Mouse (Mus musculus): ENCODE results near the gene Supt5. TPM values are rescaled to one million over a fixed set of nuclear protein-coding genes. Genes with fewer than 3 reads are reported as not detected.

Gene Supt5
- polyA plus RNA-seq, 1 experiment from 2014 or later, result 74.5 TPM

DNA sequence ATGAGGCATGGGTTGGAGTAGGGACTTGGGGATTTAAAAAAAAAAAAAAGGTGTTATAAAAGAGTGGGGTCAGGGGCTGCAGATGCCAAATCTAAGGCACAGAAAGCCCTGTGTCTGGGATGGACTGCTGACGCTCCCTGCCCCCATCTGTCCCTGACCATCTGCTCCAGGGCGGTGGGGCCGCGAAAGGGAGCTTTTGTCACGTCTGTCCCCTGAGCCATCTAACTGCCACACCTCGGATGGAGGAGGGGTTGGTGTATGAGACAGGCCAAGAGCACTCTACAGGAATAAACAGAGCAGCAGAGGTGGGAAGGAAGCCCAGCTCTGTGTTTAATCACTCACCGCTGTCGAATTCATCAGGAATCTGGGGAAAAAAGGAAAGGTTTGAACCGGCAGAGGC, 28.8 kb downstream of the Supt5 start:
- WGBS, result 40% methylated on average over 9 of the region's 9 CpGs
- DNase-seq (ENCODE audit: low spot score) (no peak), ATAC-seq (replicated peaks; ENCODE audit: low FRiP score, low TSS enrichment, low read depth) (no peak)
- Histone ChIP-seq H3K36me3 (ENCODE audit: control insufficient read depth, insufficient read depth, low read length) (peaks cover 65% of the 10 kb centered on the region), H3K27me3 (replicated peaks; ENCODE audit: control insufficient read depth, insufficient read depth, low read length) (no peaks in the 10 kb centered on the region), H3K4me2 (ENCODE audit: low read length) (no peak overlapping the region), H3K27ac (ENCODE audit: low read depth) (no peak overlapping the region), H3K4me1 (replicated peaks; ENCODE audit: control insufficient read depth, insufficient read depth, low read length) (peaks cover 8% of the 10 kb centered on the region), H3K9ac (ENCODE audit: low read length) (no peak overlapping the region), H3K9me3 (ENCODE audit: control insufficient read depth, low read length) (no peaks in the 10 kb centered on the region), H3K4me3 (ENCODE audit: low read depth, low read length) (no peak overlapping the region)

DNA sequence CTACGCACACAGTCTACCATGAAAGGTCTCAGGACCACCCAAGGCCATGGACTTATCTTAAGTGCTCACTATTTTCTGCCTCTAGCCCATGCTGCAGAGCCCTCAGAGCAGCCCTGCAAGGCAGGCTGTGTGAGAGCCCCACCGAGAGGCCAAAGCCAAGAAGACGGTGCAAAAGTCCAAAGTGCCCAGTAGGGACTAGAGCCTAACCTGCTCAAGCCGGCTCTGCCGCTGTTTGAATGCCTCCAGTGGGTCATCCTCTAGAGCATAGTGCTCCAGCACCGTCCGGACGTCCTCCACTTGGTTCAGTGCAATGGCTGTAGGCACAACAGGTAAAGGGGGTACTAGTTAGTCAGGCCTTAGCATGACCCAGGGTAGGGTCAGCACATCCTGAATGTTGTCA, 32.3 kb downstream of the Supt5 start:
- no peak for ATAC-seq (replicated peaks; ENCODE audit: low FRiP score, low TSS enrichment, low read depth)
- peaks cover 14% of the 10 kb centered on the region for H3K27me3 ChIP-seq (replicated peaks; ENCODE audit: control insufficient read depth, insufficient read depth, low read length)
- H3K9ac ChIP-seq (ENCODE audit: low read length), result no peak overlapping the region
- no peak overlapping the region for H3K4me3 ChIP-seq (ENCODE audit: low read depth, low read length)
- no peaks in the 10 kb centered on the region for H3K9me3 ChIP-seq (ENCODE audit: control insufficient read depth, low read length)
- peaks cover 60% of the 10 kb centered on the region for H3K36me3 ChIP-seq (ENCODE audit: control insufficient read depth, insufficient read depth, low read length)
- H3K27ac ChIP-seq (ENCODE audit: low read depth), result no peak overlapping the region
- H3K4me1 ChIP-seq (replicated peaks; ENCODE audit: control insufficient read depth, insufficient read depth, low read length), result peaks cover 11% of the 10 kb centered on the region
- no peak overlapping the region for H3K4me2 ChIP-seq (ENCODE audit: low read length)
- 93% methylated on average over 8 of the region's 8 CpGs for WGBS
- DNase-seq (ENCODE audit: low spot score), result no peak

DNA sequence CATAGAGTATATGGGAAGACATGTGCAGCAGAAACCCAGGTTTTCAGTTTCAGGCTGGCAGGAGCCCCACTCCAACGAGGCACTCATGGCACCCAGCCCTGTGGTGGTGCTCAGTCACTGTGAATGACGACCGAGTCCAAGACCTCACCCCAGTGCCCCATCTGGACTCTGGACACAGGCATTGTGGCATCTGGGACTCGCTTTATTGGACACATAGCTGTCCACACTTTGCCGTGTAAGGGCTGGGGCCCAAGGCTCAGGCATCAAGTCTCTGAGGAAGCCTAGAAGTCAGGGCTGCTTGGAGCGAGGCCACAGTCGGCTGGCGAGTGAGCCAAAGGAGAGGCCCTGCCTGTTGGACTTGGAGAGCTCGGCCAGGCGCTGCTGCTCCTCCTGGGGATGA, 32.9 kb downstream of the Supt5 start:
- Histone ChIP-seq H3K4me2 (ENCODE audit: low read length) (no peak overlapping the region), H3K27me3 (replicated peaks; ENCODE audit: control insufficient read depth, insufficient read depth, low read length) (peaks cover 20% of the 10 kb centered on the region), H3K4me1 (replicated peaks; ENCODE audit: control insufficient read depth, insufficient read depth, low read length) (peaks cover 6% of the 10 kb centered on the region), H3K36me3 (ENCODE audit: control insufficient read depth, insufficient read depth, low read length) (peaks cover 60% of the 10 kb centered on the region), H3K9ac (ENCODE audit: low read length) (no peak overlapping the region), H3K4me3 (ENCODE audit: low read depth, low read length) (no peak overlapping the region), H3K9me3 (ENCODE audit: control insufficient read depth, low read length) (no peaks in the 10 kb centered on the region), H3K27ac (ENCODE audit: low read depth) (no peak overlapping the region)
- 92% methylated on average over 10 of the region's 10 CpGs for WGBS
- DNase-seq (ENCODE audit: low spot score), result no peak
- ATAC-seq (replicated peaks; ENCODE audit: low FRiP score, low TSS enrichment, low read depth), result no peak

DNA sequence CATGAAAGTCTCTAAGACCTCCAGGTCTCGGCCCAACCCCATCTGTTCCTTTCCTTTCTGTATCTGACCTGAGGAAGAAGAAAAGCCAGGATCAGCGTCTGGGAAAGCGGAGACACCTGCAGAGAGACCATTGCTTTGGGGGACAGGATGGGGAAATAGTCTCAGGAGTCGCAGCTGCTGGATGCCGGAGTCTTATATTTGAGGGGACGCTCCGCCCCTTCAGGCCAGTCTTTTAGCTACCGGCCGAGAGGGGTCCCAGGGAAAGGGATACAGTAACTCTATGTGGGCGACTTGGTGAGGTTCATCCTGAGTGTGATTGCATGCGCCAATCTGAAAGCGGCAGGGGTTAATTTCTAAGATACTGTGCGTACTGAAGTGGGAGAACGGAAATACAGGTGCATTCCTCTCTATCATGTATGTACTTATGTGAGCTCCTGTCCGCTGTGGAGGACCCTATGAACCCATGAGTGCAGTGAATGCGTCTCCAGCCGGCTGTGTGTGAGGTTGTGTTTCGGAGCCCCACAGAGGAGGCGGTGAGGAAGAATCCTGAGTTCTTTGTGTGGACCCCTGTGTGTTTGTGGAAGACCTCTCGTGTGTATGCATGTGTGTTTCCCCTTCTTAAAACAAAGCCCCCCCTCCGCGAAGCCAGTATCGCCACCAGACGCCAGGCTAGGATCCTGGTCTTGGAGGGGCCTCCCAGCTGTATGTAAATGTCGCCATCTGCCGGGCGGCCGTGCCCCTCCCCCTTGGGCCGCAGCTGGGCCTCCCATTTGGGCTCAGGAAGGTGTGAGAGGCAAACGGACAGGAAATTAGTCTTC, 36.7 kb downstream of the Supt5 start, which contains the start of gene Dll3:
Gene Dll3, minus strand, starts transcription at position 623 of the 818 bp plus-strand sequence.
- Histone ChIP-seq H3K4me2 (ENCODE audit: low read length) (peak within 1 kb of the TSS; percentile 52), H3K9ac (ENCODE audit: low read length) (peak within 1 kb of the TSS; percentile 20; the same call in 1 of the 2 replicates), H3K4me1 (replicated peaks; ENCODE audit: control insufficient read depth, insufficient read depth, low read length) (peaks cover 7% of the 10 kb centered on the region), H3K36me3 (ENCODE audit: control insufficient read depth, insufficient read depth, low read length) (peaks cover 22% of the 10 kb centered on the region), H3K27ac (ENCODE audit: low read depth) (peak within 1 kb of the TSS; percentile 38; the same call in 1 of the 2 replicates), H3K9me3 (ENCODE audit: control insufficient read depth, low read length) (no peaks in the 10 kb centered on the region), H3K4me3 (ENCODE audit: low read depth, low read length) (peak within 1 kb of the TSS; percentile 30), H3K27me3 (replicated peaks; ENCODE audit: control insufficient read depth, insufficient read depth, low read length) (peaks cover 48% of the 10 kb centered on the region)
- peak; percentile 88 for DNase-seq (ENCODE audit: low spot score)
- 2% methylated on average over 30 of the region's 30 CpGs for WGBS
- ATAC-seq (replicated peaks; ENCODE audit: low FRiP score, low TSS enrichment, low read depth), result peak; percentile 52; the same call in 1 of the 2 replicates

DNA sequence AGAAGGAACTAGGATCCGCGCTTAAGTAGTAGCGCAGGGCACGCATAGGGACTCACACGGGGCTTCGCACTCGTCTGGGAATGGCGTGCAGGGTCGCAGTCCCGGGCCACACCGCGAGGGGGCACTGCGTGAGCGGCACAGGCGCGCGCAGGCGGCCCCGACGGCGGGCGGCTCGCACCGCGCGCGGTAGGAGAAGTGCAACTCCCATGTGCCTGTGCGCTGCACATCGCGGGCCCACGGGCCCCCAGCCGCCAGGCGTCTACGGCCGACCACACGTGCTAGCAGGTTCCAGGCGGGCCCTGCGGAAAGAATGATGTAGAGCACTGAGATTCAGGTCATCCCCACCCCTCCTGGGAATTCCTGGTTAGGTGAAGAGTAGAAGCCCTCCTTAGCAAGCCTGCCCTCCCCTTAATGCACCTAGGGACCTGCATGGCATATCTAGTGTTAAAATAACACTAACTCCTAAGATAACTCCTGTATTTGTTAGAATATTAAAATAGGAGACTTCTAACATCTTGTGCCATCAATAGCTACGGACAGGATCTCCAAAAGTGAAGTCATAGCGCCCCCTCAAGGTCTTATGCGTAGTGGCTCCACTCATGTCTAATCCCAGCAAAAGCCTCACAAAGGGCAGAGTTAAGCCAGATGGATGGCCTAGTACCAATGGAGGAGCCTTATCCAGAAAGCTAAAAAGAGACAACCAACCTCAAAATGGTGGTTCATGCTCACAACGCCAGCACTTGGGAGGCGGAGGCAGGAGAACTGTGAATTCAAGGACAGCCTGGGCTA, 39.5 kb downstream of the Supt5 start:
- Histone ChIP-seq H3K27ac (ENCODE audit: low read depth) (no peak overlapping the region), H3K9me3 (ENCODE audit: control insufficient read depth, low read length) (no peaks in the 10 kb centered on the region), H3K36me3 (ENCODE audit: control insufficient read depth, insufficient read depth, low read length) (no peaks in the 10 kb centered on the region), H3K4me1 (replicated peaks; ENCODE audit: control insufficient read depth, insufficient read depth, low read length) (peaks cover 7% of the 10 kb centered on the region), H3K27me3 (replicated peaks; ENCODE audit: control insufficient read depth, insufficient read depth, low read length) (peaks cover 69% of the 10 kb centered on the region), H3K4me3 (ENCODE audit: low read depth, low read length) (no peak overlapping the region), H3K9ac (ENCODE audit: low read length) (no peak overlapping the region), H3K4me2 (ENCODE audit: low read length) (peak overlapping the region; percentile 22; the same call in 1 of the 2 replicates)
- 26% methylated on average over 43 of the region's 43 CpGs for WGBS
- no peak for ATAC-seq (replicated peaks; ENCODE audit: low FRiP score, low TSS enrichment, low read depth)
- DNase-seq (ENCODE audit: low spot score), result peak; percentile 65

DNA sequence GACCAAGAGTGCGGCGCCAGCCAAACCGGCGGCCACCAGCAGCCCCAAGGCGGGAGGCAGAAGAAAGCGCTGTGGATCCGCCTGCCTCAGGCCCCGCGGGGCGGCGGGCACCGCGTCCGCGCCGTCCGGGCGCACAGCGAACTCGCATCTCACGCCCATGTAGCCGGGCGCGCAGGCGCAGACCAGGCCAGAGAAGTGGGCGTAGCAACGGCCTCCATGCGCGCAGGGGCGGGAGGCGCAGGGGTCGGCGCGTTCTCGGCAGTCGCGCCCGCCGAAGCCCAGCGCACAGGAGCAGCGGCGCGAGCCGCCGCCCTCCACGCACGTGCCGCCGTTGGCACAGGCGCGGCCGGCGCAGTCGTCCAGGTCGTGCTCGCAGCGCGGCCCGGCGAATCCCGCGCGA, 44.1 kb downstream of the Supt5 start:
- no peak overlapping the region for H3K27ac ChIP-seq (ENCODE audit: low read depth)
- H3K9ac ChIP-seq (ENCODE audit: low read length), result peak overlapping the region; percentile 45
- H3K4me2 ChIP-seq (ENCODE audit: low read length), result peak overlapping the region; percentile 74
- H3K4me3 ChIP-seq (ENCODE audit: low read depth, low read length), result peak overlapping the region; percentile 44
- 3% methylated on average over 61 of the region's 63 CpGs for WGBS
- H3K36me3 ChIP-seq (ENCODE audit: control insufficient read depth, insufficient read depth, low read length), result no peaks in the 10 kb centered on the region
- H3K9me3 ChIP-seq (ENCODE audit: control insufficient read depth, low read length), result no peaks in the 10 kb centered on the region
- H3K4me1 ChIP-seq (replicated peaks; ENCODE audit: control insufficient read depth, insufficient read depth, low read length), result peaks cover 16% of the 10 kb centered on the region
- peak; percentile 59 for ATAC-seq (replicated peaks; ENCODE audit: low FRiP score, low TSS enrichment, low read depth)
- DNase-seq (ENCODE audit: low spot score), result peak; percentile 77
- H3K27me3 ChIP-seq (replicated peaks; ENCODE audit: control insufficient read depth, insufficient read depth, low read length), result peaks cover 83% of the 10 kb centered on the region

DNA sequence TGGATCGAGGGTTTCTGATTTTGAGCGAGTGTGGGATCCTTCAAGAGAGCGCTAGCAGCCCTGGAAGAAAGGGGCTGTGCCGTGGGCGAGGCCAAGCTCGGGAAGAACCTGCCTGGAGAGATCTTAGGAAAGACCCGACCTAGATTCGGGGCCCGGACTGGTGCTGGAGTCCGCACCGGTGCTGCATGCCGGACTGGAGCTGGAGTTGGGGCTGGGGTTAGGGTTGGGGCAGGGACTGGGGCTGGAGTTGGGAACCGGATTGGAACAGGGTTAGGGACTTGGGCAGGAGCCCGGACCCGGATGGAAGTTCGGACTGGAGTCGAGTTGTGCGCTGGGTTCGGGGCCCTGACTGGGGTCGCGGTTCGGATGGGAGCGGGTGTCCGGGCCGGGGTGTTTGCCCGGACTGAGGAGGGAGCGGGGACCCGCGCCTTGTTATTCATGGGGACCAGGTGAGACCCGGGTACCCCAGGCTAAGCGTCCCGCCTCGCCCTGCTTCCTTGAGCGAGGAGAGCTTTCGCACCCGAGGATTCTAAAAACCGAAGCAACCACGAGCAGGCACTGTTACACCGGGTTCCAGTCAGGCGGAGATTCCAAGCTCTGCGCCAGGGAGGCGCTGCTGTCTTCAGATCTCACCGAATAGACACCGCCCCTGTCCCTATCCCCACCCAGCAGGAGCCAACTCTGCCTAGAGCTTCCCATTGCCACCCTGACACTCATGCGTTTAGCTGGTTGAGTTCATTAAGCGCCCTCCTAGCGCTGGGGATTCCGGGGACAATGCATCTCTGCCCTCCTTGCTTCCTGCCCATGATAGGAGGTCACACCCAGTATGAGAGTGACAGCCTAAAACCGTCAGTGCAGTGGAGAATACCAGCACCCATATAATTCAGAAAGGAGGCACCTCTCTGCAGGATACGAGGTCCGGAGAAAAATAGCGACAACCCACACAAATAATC, 47.6 kb downstream of the Supt5 start, which contains the start of gene Selenov:
Gene Selenov, minus strand, starts transcription at position 549 of the 953 bp plus-strand sequence.
- H3K9ac ChIP-seq (ENCODE audit: low read length), result 0 out of 2 replicates have a peak within 1 kb of the TSS, but pooled peaks have one; percentile 13
- peak; percentile 49 for ATAC-seq (replicated peaks; ENCODE audit: low FRiP score, low TSS enrichment, low read depth)
- under 1% methylated on average over 52 of the region's 52 CpGs for whole genome bisulfite sequencing

DNA sequence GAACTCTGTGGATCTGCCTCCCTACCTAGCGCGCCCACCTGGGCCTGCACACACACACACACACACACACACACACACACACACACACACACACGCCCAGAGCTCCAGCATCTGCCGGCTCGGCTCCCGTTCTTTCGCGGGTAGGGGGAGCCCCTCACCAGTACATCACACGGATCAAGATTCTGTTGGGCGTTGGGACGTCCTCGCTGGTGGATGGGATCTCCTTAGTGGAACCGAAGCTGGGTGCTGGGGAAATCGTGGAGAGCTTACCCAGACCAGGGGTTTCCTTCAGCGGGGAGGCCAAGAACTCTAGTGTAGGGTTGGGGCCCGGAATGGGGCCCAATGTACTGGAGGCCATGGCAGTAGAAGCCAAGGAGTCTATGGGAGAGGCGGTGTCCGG, 48.4 kb downstream of the Supt5 start:
- Histone ChIP-seq H3K9me3 (ENCODE audit: control insufficient read depth, low read length) (no peaks in the 10 kb centered on the region), H3K4me1 (replicated peaks; ENCODE audit: control insufficient read depth, insufficient read depth, low read length) (peaks cover 13% of the 10 kb centered on the region), H3K36me3 (ENCODE audit: control insufficient read depth, insufficient read depth, low read length) (no peaks in the 10 kb centered on the region), H3K27ac (ENCODE audit: low read depth) (no peak overlapping the region), H3K4me2 (ENCODE audit: low read length) (peak overlapping the region; percentile 51), H3K27me3 (replicated peaks; ENCODE audit: control insufficient read depth, insufficient read depth, low read length) (peaks cover 67% of the 10 kb centered on the region), H3K9ac (ENCODE audit: low read length) (0 out of 2 replicates have a peak overlapping the region, but pooled peaks have one; percentile 13), H3K4me3 (ENCODE audit: low read depth, low read length) (peak overlapping the region; percentile 22)
- WGBS, result 1% methylated on average over 18 of the region's 18 CpGs
- no peak for ATAC-seq (replicated peaks; ENCODE audit: low FRiP score, low TSS enrichment, low read depth)
- DNase-seq (ENCODE audit: low spot score), result peak; percentile 62

More for the DNA sequence above, 47.6 kb downstream of the Supt5 start, which contains the start of gene Selenov:
- H3K36me3 ChIP-seq (ENCODE audit: control insufficient read depth, insufficient read depth, low read length), result no peaks in the 10 kb centered on the region
- H3K4me1 ChIP-seq (replicated peaks; ENCODE audit: control insufficient read depth, insufficient read depth, low read length), result peaks cover 13% of the 10 kb centered on the region
- H3K4me3 ChIP-seq (ENCODE audit: low read depth, low read length), result peak within 1 kb of the TSS; percentile 22
- peak within 1 kb of the TSS; percentile 51 for H3K4me2 ChIP-seq (ENCODE audit: low read length)
- H3K27ac ChIP-seq (ENCODE audit: low read depth), result no peak within 1 kb of the TSS
- no peaks in the 10 kb centered on the region for H3K9me3 ChIP-seq (ENCODE audit: control insufficient read depth, low read length)
- H3K27me3 ChIP-seq (replicated peaks; ENCODE audit: control insufficient read depth, insufficient read depth, low read length), result peaks cover 74% of the 10 kb centered on the region
- DNase-seq (ENCODE audit: low spot score), result peak; percentile 67
